Mouse (Mus musculus): ENCODE data around the gene Gm49366.

GRCm38 (mm10) chr12:84003866-84004265, 34.9 kb upstream of the Gm49366 start:
- no peak for TF ChIP-seq HCFC1 (IDR thresholded peaks at IDR 0.05; ENCODE audit: borderline replicate concordance, insufficient read depth, low read length)
- TF ChIP-seq ZC3H11A (IDR thresholded peaks at IDR 0.05; ENCODE audit: borderline replicate concordance, low read depth, low read length): no peak
- no peak for TF ChIP-seq CHD2 (IDR thresholded peaks at IDR 0.05; ENCODE audit: low read depth, low read length)
- no peak for TF ChIP-seq MAFK (IDR thresholded peaks at IDR 0.05; ENCODE audit: insufficient read depth, low read depth, low read length)
- no peak for TF ChIP-seq ZNF384 (IDR thresholded peaks at IDR 0.05; ENCODE audit: low read depth, low read length)

Measured in ES-E14 (cell line).